Mouse (Mus musculus): ENCODE data around the gene Ints4. TPM values are rescaled to one million over a fixed set of nuclear protein-coding genes. Genes with fewer than 3 reads are reported as not detected.

Gene Ints4
- polyA plus RNA-seq, 1 experiment from 2014 or later, result 48.8 TPM

DNA sequence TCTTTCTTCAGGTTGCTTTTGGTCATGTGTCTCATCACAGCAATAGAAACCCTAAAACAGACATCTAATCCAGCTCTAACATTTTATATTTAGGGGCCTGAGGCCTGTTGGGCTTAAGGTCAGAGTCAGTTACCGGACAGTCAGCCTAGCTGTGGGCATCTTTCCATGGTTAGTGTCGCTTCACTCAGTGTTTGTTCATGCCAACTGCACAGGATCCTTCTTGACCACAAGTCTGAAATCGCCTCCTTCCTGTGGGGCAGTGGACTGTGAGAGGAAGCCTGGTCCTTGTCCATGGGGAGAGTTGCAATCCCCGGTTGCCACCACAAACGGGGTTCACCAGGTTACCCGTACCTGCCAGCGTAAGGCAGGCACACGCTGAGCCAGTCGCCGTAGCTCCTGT is 68.5 kb downstream of the Ints4 start:
- no peaks in the 10 kb centered on the region for H3K9me3 ChIP-seq
- no peak overlapping the region for H3K4me2 ChIP-seq (replicated peaks)
- 0 out of 2 replicates have a peak, but pooled peaks cover 4% of the 10 kb centered on the region for H3K36me3 ChIP-seq
- no peak overlapping the region for H3K9ac ChIP-seq (replicated peaks)
- H3K4me1 ChIP-seq (replicated peaks), result no peaks in the 10 kb centered on the region
- no peaks in the 10 kb centered on the region for H3K27me3 ChIP-seq
- 95% methylated on average over 10 of the region's 10 CpGs for WGBS
- ATAC-seq, result no peak
- H3K27ac ChIP-seq, result no peak overlapping the region
- H3K4me3 ChIP-seq (replicated peaks), result no peak overlapping the region

DNA sequence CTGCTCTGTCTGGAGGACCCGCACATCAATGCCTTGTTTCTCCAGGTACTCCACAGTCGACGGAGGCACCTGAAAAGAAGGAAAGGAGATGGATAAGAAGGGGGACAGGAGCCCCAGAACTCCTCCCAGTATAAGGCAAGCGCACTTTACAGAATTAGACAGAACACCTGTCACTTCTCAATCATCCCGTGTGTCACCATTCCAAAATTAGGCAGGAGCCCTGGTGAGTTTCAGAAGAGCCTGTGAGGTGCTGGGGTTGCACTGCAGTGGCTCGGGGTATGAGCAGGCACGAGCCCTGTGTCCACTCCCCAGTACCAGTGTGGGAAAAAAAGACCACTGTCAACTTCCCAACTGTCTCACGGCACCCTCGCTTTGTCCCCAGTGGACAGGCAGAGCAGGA is 69.9 kb downstream of the Ints4 start:
- ATAC-seq, result no peak
- Histone ChIP-seq H3K4me1 (replicated peaks) (no peaks in the 10 kb centered on the region), H3K27ac (no peak overlapping the region), H3K9me3 (no peaks in the 10 kb centered on the region), H3K36me3 (0 out of 2 replicates have a peak, but pooled peaks cover 8% of the 10 kb centered on the region), H3K9ac (replicated peaks) (no peak overlapping the region), H3K27me3 (no peaks in the 10 kb centered on the region), H3K4me2 (replicated peaks) (no peak overlapping the region), H3K4me3 (replicated peaks) (no peak overlapping the region)
- WGBS, result 90% methylated on average over 9 of the region's 9 CpGs

DNA sequence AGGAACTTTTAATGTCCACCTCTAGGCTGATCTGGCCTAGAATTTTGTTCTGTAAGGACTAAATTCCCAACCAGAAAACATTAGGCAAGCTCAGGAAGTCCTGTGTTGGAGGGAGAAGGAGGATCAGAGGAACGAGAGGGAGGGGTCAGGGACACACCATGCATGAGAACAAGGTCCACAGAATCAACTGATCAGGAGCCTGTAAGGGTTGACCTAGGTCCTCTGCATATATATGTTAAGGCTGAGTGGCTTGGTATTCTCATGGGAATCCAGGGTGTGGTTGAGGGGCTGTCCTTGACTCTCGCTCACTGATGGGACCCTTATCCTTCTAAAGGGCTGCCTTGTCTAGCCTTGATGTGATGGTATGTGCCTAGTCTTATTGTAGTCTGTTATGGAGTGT is 82.8 kb downstream of the Ints4 start:
- no peak overlapping the region for H3K9ac ChIP-seq (replicated peaks)
- no peaks in the 10 kb centered on the region for H3K9me3 ChIP-seq
- no peak overlapping the region for H3K4me3 ChIP-seq (replicated peaks)
- WGBS, result 94% methylated on average over 2 of the region's 2 CpGs
- no peak for ATAC-seq
- H3K4me2 ChIP-seq (replicated peaks), result no peak overlapping the region
- H3K27me3 ChIP-seq, result no peaks in the 10 kb centered on the region
- H3K27ac ChIP-seq, result no peak overlapping the region
- no peaks in the 10 kb centered on the region for H3K36me3 ChIP-seq
- no peaks in the 10 kb centered on the region for H3K4me1 ChIP-seq (replicated peaks)

DNA sequence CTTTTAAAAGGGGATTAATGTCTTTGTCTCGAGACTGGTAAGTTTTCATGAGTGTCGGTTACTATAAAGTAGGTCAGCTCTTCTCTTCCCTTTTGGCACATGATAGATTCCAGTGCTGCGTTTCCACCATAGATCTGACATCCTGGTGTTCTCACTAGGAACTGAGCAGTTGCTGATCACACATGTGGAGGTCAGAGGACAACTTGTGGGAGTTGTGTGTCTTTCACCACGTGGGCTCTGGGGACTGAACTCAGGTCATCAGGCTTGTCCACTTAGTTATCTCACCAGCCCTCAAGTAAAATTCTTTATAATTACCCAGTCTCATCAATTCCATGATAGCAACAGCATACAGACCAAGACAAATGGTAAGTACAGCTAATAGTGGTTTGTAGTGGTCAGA is 88.6 kb downstream of the Ints4 start:
- H3K9me3 ChIP-seq, result no peaks in the 10 kb centered on the region
- H3K4me1 ChIP-seq (replicated peaks), result no peaks in the 10 kb centered on the region
- H3K4me3 ChIP-seq (replicated peaks), result no peak overlapping the region
- no peak overlapping the region for H3K27ac ChIP-seq
- WGBS, result 87% methylated on average over 4 of the region's 4 CpGs
- H3K36me3 ChIP-seq, result peaks cover 3% of the 10 kb centered on the region; the same call in 1 of the 2 replicates
- no peak overlapping the region for H3K4me2 ChIP-seq (replicated peaks)
- H3K27me3 ChIP-seq, result no peaks in the 10 kb centered on the region
- no peak for ATAC-seq
- no peak overlapping the region for H3K9ac ChIP-seq (replicated peaks)

DNA sequence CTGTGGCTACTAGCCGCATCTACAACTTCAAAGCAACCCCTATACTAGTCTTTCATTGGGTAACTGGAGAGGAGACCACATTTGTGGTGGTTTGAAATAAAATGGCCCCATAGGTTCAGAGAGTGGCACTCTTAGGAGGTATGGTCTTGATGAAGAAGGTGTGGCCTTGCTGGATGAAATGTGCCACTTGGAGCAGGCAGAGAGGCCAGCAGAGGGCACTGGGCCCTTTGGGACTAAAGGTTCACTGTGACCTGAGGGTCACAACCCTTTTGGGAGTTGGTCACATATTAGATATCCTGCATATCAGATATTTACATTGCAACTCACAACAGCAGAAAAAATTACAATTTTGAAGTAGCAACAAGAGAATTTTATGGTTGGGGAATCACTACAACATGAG is 89.6 kb downstream of the Ints4 start:
- Histone ChIP-seq H3K4me3 (replicated peaks) (no peak overlapping the region), H3K4me1 (replicated peaks) (no peaks in the 10 kb centered on the region), H3K9ac (replicated peaks) (no peak overlapping the region), H3K27ac (no peak overlapping the region), H3K4me2 (replicated peaks) (no peak overlapping the region), H3K9me3 (no peaks in the 10 kb centered on the region), H3K27me3 (no peaks in the 10 kb centered on the region), H3K36me3 (peaks cover 3% of the 10 kb centered on the region; the same call in 1 of the 2 replicates)
- 88% methylated on average over 1 of the region's 1 CpGs for WGBS
- ATAC-seq, result no peak

DNA sequence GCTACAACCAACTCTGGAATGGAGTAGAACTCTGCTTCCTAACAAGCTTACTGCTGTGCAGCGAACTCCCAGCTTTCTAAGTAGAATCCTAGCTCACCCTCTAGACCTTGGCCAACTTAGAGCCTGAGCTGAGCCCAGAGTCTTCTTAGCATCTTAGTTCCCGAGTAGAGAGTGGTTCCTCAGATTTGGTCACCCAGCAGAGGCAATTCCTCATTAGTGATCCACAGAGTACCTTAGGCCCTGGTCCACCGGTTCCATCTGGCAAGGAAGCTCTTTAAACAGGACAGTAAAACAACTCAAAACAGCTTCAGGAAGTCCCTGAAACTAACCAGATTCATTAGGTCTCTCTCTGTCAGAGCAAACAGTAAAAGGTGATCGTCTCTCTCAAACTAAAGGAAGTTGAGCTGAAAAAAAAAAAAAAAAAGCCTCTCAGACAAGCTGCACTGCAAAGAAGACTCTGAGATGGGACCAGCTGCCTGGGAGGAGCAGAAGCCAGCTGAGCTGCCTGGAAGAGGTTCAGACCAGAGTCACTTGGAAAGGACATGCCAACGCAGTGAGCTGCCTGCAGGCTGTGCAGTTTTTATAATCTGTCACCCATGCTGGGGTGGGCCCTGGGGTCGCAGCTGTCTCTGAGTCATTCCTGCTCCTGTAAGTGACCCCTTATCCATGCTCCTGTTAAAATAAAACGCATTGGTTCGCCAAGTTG is 97.8 kb downstream of the Ints4 start:
- Histone ChIP-seq H3K27me3 (no peaks in the 10 kb centered on the region), H3K36me3 (no peaks in the 10 kb centered on the region), H3K27ac (peak overlapping the region; percentile 64; the same call in 1 of the 2 replicates), H3K9me3 (no peaks in the 10 kb centered on the region), H3K9ac (replicated peaks) (peak overlapping the region; percentile 64), H3K4me1 (replicated peaks) (peaks cover 20% of the 10 kb centered on the region), H3K4me2 (replicated peaks) (peak overlapping the region; percentile 77), H3K4me3 (replicated peaks) (peak overlapping the region; percentile 100)
- ATAC-seq, result peak; percentile 2
- 33% methylated on average over 8 of the region's 8 CpGs for WGBS

DNA sequence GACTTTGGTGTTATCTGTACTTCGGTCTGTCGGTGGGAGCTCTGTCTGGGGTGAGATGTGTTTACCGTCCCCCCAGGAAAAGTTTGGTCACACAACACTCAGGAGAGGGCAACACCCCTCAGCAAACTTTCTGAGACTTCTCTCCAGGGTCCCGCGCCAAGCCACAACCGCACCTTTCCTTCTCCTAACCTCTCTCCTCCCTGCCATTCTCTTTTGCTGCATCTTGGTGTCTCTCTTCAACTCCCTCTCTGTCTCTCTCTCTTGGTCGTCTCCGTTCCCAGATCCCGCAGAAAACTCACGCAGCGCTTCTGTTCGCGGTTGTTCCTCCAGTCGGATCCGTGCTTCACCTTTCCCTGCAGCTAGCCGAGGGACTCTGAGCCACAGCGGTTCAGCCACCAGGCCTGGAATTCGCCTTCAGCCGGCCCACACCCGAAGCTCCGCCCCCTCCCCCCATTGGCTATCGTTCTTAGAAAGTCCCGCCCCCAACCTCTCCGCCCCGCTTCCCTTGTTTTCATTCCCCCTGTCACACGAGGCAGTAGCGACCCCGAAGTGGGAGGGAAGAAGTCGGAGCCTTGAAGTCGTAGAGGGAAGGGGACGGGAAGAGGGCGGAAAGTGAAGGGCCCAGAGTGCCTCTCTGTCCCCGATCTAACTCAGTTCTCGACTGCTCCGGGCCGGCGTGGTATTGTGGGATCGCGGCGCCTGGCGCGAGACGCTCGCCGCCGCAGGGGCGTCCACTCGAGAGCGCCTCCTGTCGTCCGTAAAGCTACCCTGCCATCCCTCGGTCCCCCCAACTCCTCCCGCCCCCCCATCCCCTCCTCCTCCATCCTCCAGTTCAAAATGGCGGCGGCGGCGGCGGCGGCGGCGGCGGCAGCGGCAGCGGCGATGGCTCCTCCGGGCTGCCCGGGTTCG is 98.6 kb downstream of the Ints4 start, which contains the start of the genes Aamdc and Rsf1:
Gene Aamdc, minus strand, starts transcription at position 431 of the 909 bp plus-strand sequence.
Gene Rsf1, plus strand, starts transcription at position 823 of the 909 bp plus-strand sequence.
- under 1% methylated on average over 66 of the region's 68 CpGs for WGBS
- Histone ChIP-seq H3K4me3 (replicated peaks) (peak within 1 kb of the TSS; percentile 100), H3K4me1 (replicated peaks) (peaks cover 22% of the 10 kb centered on the region), H3K4me2 (replicated peaks) (peak within 1 kb of the TSS; percentile 77), H3K27ac (peak within 1 kb of the TSS; percentile 99), H3K27me3 (no peaks in the 10 kb centered on the region), H3K9ac (replicated peaks) (peak within 1 kb of the TSS; percentile 100), H3K9me3 (no peaks in the 10 kb centered on the region), H3K36me3 (no peaks in the 10 kb centered on the region)
- peak; percentile 98 for ATAC-seq

DNA sequence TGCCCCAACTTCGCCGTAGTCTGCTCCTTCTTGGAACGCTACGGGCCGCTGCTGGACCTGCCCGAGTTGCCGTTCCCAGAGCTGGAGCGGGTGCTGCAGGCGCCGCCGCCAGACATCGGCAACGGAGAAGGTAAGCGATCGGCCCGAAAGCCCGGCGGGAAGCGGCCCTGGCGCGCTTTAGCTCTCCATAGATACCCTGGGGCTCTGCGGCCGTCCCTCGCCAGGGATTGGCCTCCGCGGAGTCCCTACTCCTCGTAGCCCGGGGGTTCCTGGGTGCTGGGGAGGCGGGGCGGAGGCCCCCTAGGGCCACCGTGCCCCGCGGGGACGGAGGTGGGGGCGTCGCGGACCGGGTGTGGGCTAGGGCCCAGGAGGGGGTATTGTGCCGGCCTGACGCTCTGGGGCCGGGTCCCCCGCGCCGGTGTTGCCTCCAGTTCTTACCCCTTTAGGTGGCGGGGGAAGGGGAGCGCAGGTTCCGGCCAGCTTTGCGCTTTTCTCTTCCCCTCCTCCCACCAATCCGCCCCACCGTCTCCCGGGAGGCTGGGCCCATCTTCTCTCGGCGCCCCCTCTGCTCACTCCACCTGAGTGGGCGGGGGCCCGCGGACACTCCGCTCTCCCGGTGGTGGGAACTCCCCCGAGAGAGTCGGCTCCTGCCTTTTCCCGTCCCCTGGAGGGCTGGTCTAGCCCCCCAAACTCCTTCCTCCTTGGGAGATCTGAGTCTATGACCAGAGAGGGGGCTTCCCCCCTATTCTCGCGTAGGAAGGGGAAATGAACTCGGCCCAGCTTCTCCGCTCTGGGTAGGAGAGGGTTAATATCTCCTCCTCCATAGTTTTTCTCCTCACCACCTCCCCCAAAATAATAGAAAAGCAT is 99.5 kb downstream of the Ints4 start:
- peak overlapping the region; percentile 99 for H3K27ac ChIP-seq
- H3K9ac ChIP-seq (replicated peaks), result peak overlapping the region; percentile 100

DNA sequence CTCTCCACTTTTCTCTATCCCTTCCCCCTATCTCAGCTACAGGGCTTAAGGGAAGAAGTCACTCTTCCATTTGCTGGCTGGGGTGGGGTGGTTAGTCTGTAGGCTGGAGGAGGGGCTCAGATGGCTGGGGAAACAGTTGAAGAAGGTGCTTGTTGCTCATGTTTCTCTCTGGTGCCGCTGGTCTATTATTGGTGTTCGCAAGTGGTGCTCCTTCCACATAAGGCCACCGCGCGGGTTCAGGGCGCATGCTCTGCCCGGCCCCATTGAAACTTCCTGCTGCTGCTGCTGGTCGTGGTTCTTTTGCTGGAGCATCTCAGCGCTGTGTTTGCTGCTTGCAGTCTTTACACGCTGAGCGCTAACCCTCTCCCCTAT is 100.1 kb downstream of the Ints4 start:
- peak; percentile 60 for ATAC-seq
- peak overlapping the region; percentile 77 for H3K4me2 ChIP-seq (replicated peaks)
- H3K4me1 ChIP-seq (replicated peaks), result peaks cover 22% of the 10 kb centered on the region
- peak overlapping the region; percentile 100 for H3K4me3 ChIP-seq (replicated peaks)
- peak overlapping the region; percentile 100 for H3K9ac ChIP-seq (replicated peaks)
- no peaks in the 10 kb centered on the region for H3K36me3 ChIP-seq
- 0% methylated on average over 11 of the region's 11 CpGs for WGBS
- no peaks in the 10 kb centered on the region for H3K27me3 ChIP-seq
- H3K27ac ChIP-seq, result peak overlapping the region; percentile 99
- H3K9me3 ChIP-seq, result no peaks in the 10 kb centered on the region

More for the DNA sequence above, 99.5 kb downstream of the Ints4 start:
- H3K9me3 ChIP-seq, result no peaks in the 10 kb centered on the region
- H3K4me2 ChIP-seq (replicated peaks), result peak overlapping the region; percentile 77
- 0% methylated on average over 49 of the region's 65 CpGs for WGBS
- peaks cover 22% of the 10 kb centered on the region for H3K4me1 ChIP-seq (replicated peaks)
- no peaks in the 10 kb centered on the region for H3K27me3 ChIP-seq
- H3K4me3 ChIP-seq (replicated peaks), result peak overlapping the region; percentile 100
- peak; percentile 34 for ATAC-seq
- H3K36me3 ChIP-seq, result no peaks in the 10 kb centered on the region

DNA sequence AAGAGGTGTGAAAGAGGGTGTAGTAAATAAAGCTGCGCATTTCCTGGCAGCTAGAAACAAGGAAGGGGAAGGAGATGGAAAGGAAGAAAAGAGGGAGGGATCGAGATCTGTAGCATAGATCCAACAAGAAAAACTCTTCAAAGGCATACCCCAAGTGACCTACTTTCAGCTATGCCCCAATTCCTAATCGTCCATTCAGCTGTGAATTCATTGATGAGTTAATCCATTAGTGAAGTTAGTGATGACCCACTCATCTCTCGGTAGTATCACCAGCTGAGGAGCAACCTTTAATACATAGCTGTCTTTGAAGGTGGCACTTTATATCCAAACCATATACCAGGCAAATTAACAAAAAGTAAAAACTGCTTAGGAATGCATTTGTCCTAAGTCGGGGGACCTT is 107.8 kb downstream of the Ints4 start:
- no peaks in the 10 kb centered on the region; the same call in 1 of the 2 replicates for H3K36me3 ChIP-seq
- H3K4me2 ChIP-seq (replicated peaks), result no peak overlapping the region
- 77% methylated on average over 5 of the region's 5 CpGs for WGBS
- no peak overlapping the region for H3K9ac ChIP-seq (replicated peaks)
- no peak for ATAC-seq
- peaks cover 22% of the 10 kb centered on the region for H3K4me1 ChIP-seq (replicated peaks)
- no peaks in the 10 kb centered on the region for H3K9me3 ChIP-seq
- H3K4me3 ChIP-seq (replicated peaks), result no peak overlapping the region
- H3K27ac ChIP-seq, result no peak overlapping the region
- no peaks in the 10 kb centered on the region for H3K27me3 ChIP-seq

DNA sequence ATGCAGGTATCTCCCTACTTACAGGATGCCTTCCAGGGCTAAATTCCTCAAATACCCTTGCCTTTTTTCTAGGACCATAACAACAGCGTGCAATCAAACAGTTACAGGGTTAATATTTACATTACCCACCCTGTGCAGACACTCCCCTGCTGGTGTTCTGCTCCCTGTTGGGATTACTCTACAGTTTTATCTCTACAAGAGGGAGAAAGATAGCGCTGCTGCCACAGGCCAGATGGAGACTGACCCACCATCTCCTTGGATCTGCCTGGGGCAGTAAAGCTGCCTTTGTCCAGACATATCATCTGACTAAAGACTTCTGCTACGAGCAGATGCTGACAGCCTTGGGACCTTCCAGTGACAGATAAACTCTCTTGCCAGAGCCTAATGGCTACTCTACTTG is 109.7 kb downstream of the Ints4 start:
- Histone ChIP-seq H3K27me3 (no peaks in the 10 kb centered on the region), H3K4me1 (replicated peaks) (peaks cover 20% of the 10 kb centered on the region), H3K4me2 (replicated peaks) (no peak overlapping the region), H3K4me3 (replicated peaks) (no peak overlapping the region), H3K27ac (no peak overlapping the region), H3K36me3 (no peaks in the 10 kb centered on the region; the same call in 1 of the 2 replicates), H3K9ac (replicated peaks) (no peak overlapping the region), H3K9me3 (no peaks in the 10 kb centered on the region)
- no peak for ATAC-seq
- 50% methylated on average over 3 of the region's 3 CpGs for WGBS
